In the genomic region with DNA sequence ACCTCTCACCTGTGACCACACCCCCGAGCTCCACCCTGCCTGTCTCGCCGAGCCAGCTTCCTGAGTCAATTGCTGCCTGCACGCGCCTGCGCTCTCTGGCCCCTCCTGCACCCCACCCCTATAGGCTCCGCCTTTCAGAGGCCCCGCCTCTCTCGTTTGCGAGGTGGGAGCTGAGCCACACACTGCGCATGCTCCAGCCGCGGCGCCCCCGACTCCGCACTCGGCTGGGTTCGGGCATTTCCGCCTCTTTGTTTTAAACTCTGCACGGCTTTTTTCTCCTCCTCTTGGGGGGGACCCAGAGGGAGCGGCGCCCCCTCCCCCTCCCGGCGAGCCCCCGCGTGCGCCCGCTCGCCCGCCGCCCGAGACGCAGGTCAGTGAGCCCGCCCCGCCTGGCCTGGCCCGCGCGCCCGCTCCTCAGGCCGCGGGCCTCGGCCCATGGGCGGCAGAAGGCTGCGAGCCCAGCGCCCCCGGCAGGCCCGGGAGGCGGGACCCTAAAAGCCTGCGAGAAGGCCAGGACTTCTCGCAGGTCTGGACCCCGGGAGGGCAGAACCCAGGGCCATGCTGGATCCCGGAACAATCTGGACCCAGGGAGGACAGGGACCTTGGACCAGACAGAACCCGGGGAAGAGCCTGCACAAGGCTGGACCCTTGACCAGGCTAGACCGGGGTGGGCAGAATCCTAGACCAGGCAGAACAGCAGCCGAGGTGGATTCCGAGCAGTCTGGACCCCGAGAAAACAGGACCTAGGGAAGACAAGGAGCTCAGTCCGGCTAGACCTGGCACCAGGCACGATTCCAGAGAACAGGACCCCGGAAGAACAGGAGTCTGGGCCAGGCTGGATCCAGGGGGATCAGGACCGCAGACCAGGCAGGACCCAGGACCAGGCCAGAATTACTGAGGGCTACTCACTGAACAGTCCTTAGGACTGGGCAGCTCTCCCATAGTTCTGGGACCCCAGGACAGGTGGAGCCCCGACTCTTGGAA, we compare ENCODE assay signal across 7 mouse cellular contexts. TPM values are rescaled to one million over a fixed set of nuclear protein-coding genes. Genes with fewer than 3 reads are reported as not detected.
DNase-seq lines count a peak whose midpoint lies in the region; ATAC-seq lines count a peak whose summit lies in the region.

A gene (plus strand): TSS at position 151 of the 984 bp plus-strand sequence.

- peak within 1 kb of the TSS; percentile 99 for H3K27ac ChIP-seq in embryonic facial prominence, embryonic 10.5 days (replicated peaks)
- peak within 1 kb of the TSS; percentile 90 for H3K27ac ChIP-seq in limb, embryonic 11.5 days (replicated peaks; ENCODE audit: low read depth, low read length)
- peak within 1 kb of the TSS; percentile 89 for H3K27ac ChIP-seq in midbrain, embryonic 14.5 days (replicated peaks; ENCODE audit: low read depth, low read length)

- H3K4me1 ChIP-seq in embryonic facial prominence, embryonic 10.5 days, result peaks cover 37% of the 10 kb centered on the region
- peaks cover 15% of the 10 kb centered on the region for H3K4me1 ChIP-seq in limb, embryonic 11.5 days (ENCODE audit: control insufficient read depth, insufficient read depth, low read length)
- peaks cover 42% of the 10 kb centered on the region for H3K4me1 ChIP-seq in midbrain, embryonic 14.5 days (ENCODE audit: control insufficient read depth, insufficient read depth, low read length)

- peak within 1 kb of the TSS; percentile 79 for H3K4me3 ChIP-seq in embryonic facial prominence, embryonic 10.5 days
- H3K4me3 ChIP-seq in limb, embryonic 11.5 days (ENCODE audit: low read depth, low read length), result peak within 1 kb of the TSS; percentile 74
- peak within 1 kb of the TSS; percentile 85 for H3K4me3 ChIP-seq in midbrain, embryonic 14.5 days (replicated peaks; ENCODE audit: low read depth, low read length)

- under 1% methylated on average over 62 of the region's 62 CpGs for WGBS in embryonic facial prominence, embryonic 10.5 days
- WGBS in limb, embryonic 11.5 days, result under 1% methylated on average over 60 of the region's 62 CpGs
- 1% methylated on average over 53 of the region's 62 CpGs for WGBS in midbrain, embryonic 14.5 days

- DNase-seq in adrenal gland, postnatal 10 days, result peak; percentile 98
- DNase-seq in embryonic facial prominence, embryonic 10.5 days (ENCODE audit: low spot score), result peak; percentile 98
- peak; percentile 100 for DNase-seq in heart, adult 11 months
- peak; percentile 99 for DNase-seq in kidney, adult 18-20 months
- DNase-seq in limb, embryonic 11.5 days (ENCODE audit: low spot score), result peak; percentile 98
- DNase-seq in midbrain, embryonic 14.5 days, result peak; percentile 98
- DNase-seq in spleen, adult 18-20 months, result peak; percentile 99

- peaks cover 11% of the 10 kb centered on the region; the same call in 1 of the 2 replicates for H3K36me3 ChIP-seq in embryonic facial prominence, embryonic 10.5 days (replicated peaks)
- H3K36me3 ChIP-seq in limb, embryonic 11.5 days (ENCODE audit: control insufficient read depth, insufficient read depth, low read length), result peaks cover 2% of the 10 kb centered on the region; the same call in 1 of the 2 replicates
- H3K36me3 ChIP-seq in midbrain, embryonic 14.5 days (ENCODE audit: control insufficient read depth, insufficient read depth, low read length), result no peaks in the 10 kb centered on the region

- peak; percentile 96 for ATAC-seq in limb, embryonic 11.5 days (ENCODE audit: insufficient number of reproducible peaks, low FRiP score, low TSS enrichment, low read depth)
- ATAC-seq in midbrain, embryonic 14.5 days (ENCODE audit: low FRiP score, low TSS enrichment), result peak; percentile 97

- H3K27me3 ChIP-seq in embryonic facial prominence, embryonic 10.5 days (replicated peaks; ENCODE audit: low read depth, poor library complexity, severe bottlenecking), result peaks cover 18% of the 10 kb centered on the region; the same call in 1 of the 2 replicates
- H3K27me3 ChIP-seq in limb, embryonic 11.5 days (ENCODE audit: control insufficient read depth, insufficient read depth, low read length), result no peaks in the 10 kb centered on the region
- 0 out of 2 replicates have a peak, but pooled peaks cover 6% of the 10 kb centered on the region for H3K27me3 ChIP-seq in midbrain, embryonic 14.5 days (ENCODE audit: control insufficient read depth, insufficient read depth, low read length)

- H3K4me2 ChIP-seq in limb, embryonic 11.5 days (ENCODE audit: low read depth, severe bottlenecking), result peak within 1 kb of the TSS; percentile 94
- peak within 1 kb of the TSS; percentile 95 for H3K4me2 ChIP-seq in midbrain, embryonic 14.5 days (ENCODE audit: low read length)

- no peaks in the 10 kb centered on the region for H3K9me3 ChIP-seq in embryonic facial prominence, embryonic 10.5 days
- H3K9me3 ChIP-seq in limb, embryonic 11.5 days (ENCODE audit: control insufficient read depth, low read length), result no peaks in the 10 kb centered on the region
- no peaks in the 10 kb centered on the region for H3K9me3 ChIP-seq in midbrain, embryonic 14.5 days (ENCODE audit: control insufficient read depth, low read length)

- H3K9ac ChIP-seq in limb, embryonic 11.5 days (ENCODE audit: low read length), result peak within 1 kb of the TSS; percentile 98
- H3K9ac ChIP-seq in midbrain, embryonic 14.5 days (replicated peaks; ENCODE audit: low read length), result peak within 1 kb of the TSS; percentile 100

RNA-seq across cellular contexts. Expression of the gene that starts here (rescaled TPM):
- 10 to 100 TPM; 42.6 to 49.1 TPM for total RNA-seq in adrenal gland, postnatal 10 days (2021)
- 23.3 and 23.8 TPM in 2 replicates for polyA plus RNA-seq in embryonic facial prominence, embryonic 10.5 days (2016; fragmentation: Nextera tagmentation; extraction: Ambion mirVana)
- 29.1 TPM in 2 replicates for polyA plus RNA-seq in limb, embryonic 11.5 days (2014; fragmentation: Nextera tagmentation; extraction: Ambion mirVana)
- polyA plus RNA-seq in midbrain, embryonic 14.5 days (2014; fragmentation: Nextera tagmentation; extraction: Ambion mirVana), result 28.1 and 35.2 TPM in 2 replicates

Comparison
In these comparisons a context has a peak if more than half of its experiments do, and no peak if none do; other contexts are left out.
1. Peak in every context shown above with its lines: DNase-seq, ATAC-seq, H3K4me3 ChIP-seq and H3K27ac ChIP-seq.